Mouse (Mus musculus) forelimb bud, embryonic 11.5 days (tissue): ENCODE results near the gene Abhd5.

Experiments
- DNase-seq: peaks from one replicate; pipeline ENCODE4 v3.0.0-alpha.2; 2012; ENCODE audit warnings: low read depth, low spot score

The Abhd5 gene

GRCm38 (mm10) chr9:122414648-122415047 is 63.2 kb downstream of the Abhd5 start:
- no peak for DNase-seq

- no peak for DNase-seq
Observed at GRCm38 (mm10) chr9:122415056-122415775, 63.8 kb downstream of the Abhd5 start.

GRCm38 (mm10) chr9:122416617-122417016 is 65.2 kb downstream of the Abhd5 start:
- no peak for DNase-seq

GRCm38 (mm10) chr9:122420195-122420756 is 68.9 kb downstream of the Abhd5 start:
- no peak for DNase-seq

GRCm38 (mm10) chr9:122420772-122421764 is 69.7 kb downstream of the Abhd5 start:
- peak; percentile 82 for DNase-seq

- DNase-seq, result no peak
Observed at GRCm38 (mm10) chr9:122421911-122422310, 70.5 kb downstream of the Abhd5 start.

- no peak for DNase-seq
Observed at GRCm38 (mm10) chr9:122422706-122423105, 71.3 kb downstream of the Abhd5 start.

- DNase-seq, result no peak
Observed at GRCm38 (mm10) chr9:122423146-122423545, 71.7 kb downstream of the Abhd5 start.

GRCm38 (mm10) chr9:122424941-122425608 is 73.7 kb downstream of the Abhd5 start:
- DNase-seq, result no peak

GRCm38 (mm10) chr9:122429058-122429649 is 77.7 kb downstream of the Abhd5 start:
- no peak for DNase-seq

- DNase-seq, result no peak
Observed at GRCm38 (mm10) chr9:122429685-122430084, 78.3 kb downstream of the Abhd5 start.
